Mouse (Mus musculus) thymus, adult 2 months (tissue): ENCODE measurements around the gene Prdm16. TPM values are rescaled to one million over a fixed set of nuclear protein-coding genes. Genes with fewer than 3 reads are reported as not detected.

ENCODE experiments used
- DNase-seq: peaks from one replicate; pipeline ENCODE4 v3.0.0; 2021
- H3K27ac ChIP-seq: fragments of 200-500 bp; 2 replicates; pipeline ENCODE4 v1.5.1; 2012; ENCODE audit warnings: low read length, control low read depth; ENCODE audit not compliant: control insufficient read depth, insufficient read depth
- H3K27me3 ChIP-seq: fragments of 200-500 bp; 2 replicates; pipeline ENCODE4 v1.6.1; 2012; ENCODE audit warnings: mild to moderate bottlenecking, low read length, moderate library complexity, mixed read lengths; ENCODE audit not compliant: control insufficient read depth, insufficient read depth
- H3K36me3 ChIP-seq: fragments of 200-500 bp; 2 replicates; pipeline ENCODE4 v1.6.1; 2012; ENCODE audit warnings: mild to moderate bottlenecking, low read length, moderate library complexity; ENCODE audit not compliant: control insufficient read depth, insufficient read depth
- H3K4me1 ChIP-seq: fragments of 200-500 bp; replicated peaks from 2 replicates; pipeline ENCODE4 v1.6.1; 2012; ENCODE audit warnings: low read length; ENCODE audit not compliant: control insufficient read depth, insufficient read depth
- H3K4me3 ChIP-seq: fragments of 200-500 bp; 2 replicates; pipeline ENCODE4 v1.5.1; 2012; ENCODE audit warnings: mild to moderate bottlenecking, low read length, control low read depth, moderate library complexity; ENCODE audit not compliant: control insufficient read depth, insufficient read depth
- CTCF ChIP-seq: fragments of 200-500 bp; IDR thresholded peaks from 2 replicates; pipeline ENCODE4 v1.5.1; 2012; ENCODE audit warnings: mild to moderate bottlenecking, control low read depth, low read length, moderate library complexity, borderline replicate concordance; ENCODE audit not compliant: control insufficient read depth, poor library complexity, insufficient read depth; ENCODE audit errors: extremely low read depth
- POLR2A ChIP-seq: fragments of 200-500 bp; IDR thresholded peaks from 2 replicates; pipeline ENCODE4 v1.6.1; 2012; ENCODE audit warnings: mild to moderate bottlenecking, low read length, control low read depth, moderate library complexity; ENCODE audit not compliant: control insufficient read depth, poor library complexity, insufficient read depth; ENCODE audit errors: extremely low read depth
- WGBS: fragments of 180-500 bp; shearing (Covaris S2); methylation state at CpG from one replicate; pipeline ENCODE4 v1.1.7; 2018; 5-methylcytosine and 5-hydroxymethylcytosine counted together
- polyA plus RNA-seq: library from polyadenylated mRNA; depleted of rRNA; stranded (reverse); fragments of >200 nt; gene quantifications from 2 replicates; pipeline ENCODE4 v1.2.3, GENCODE M21; 2012

Gene Prdm16
- polyA plus RNA-seq, 1 experiment: 4.5 TPM

GRCm38 (mm10) chr4:154673986-154674385, 37.3 kb upstream of the Prdm16 start:
- Histone ChIP-seq H3K4me3 (no peak overlapping the region), H3K27me3 (no peaks in the 10 kb centered on the region), H3K4me1 (no peaks in the 10 kb centered on the region), H3K27ac (no peak overlapping the region), H3K36me3 (no peaks in the 10 kb centered on the region)
- WGBS: 89% methylated on average over 4 of the region's 4 CpGs
- TF ChIP-seq POLR2A: no peak
- no peak for TF ChIP-seq CTCF
- DNase-seq: no peak

DNA sequence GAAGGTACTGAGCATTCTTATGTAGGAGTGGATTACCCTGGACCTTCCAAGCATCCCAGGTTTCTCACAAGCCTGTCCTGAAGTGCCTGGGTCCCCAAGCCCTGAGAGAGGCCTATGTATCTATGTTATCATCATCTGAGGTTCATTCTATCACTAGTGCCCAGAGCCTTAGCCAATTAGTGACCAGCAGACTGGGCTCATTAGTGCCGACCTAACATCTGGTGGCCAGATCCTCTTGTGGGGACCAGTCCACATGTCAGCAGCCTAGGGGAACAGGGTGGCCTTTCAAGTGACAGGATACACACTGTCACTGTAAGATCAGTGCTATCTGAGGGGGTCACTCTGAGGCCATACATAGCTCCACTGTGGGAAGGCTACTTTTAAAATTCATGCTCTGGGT, 35.4 kb upstream of the Prdm16 start:
- no peak overlapping the region for H3K27ac ChIP-seq
- no peaks in the 10 kb centered on the region for H3K27me3 ChIP-seq
- no peaks in the 10 kb centered on the region for H3K4me1 ChIP-seq
- TF ChIP-seq POLR2A (no peak), CTCF (no peak)
- DNase-seq: no peak
- H3K4me3 ChIP-seq: no peak overlapping the region
- no peaks in the 10 kb centered on the region for H3K36me3 ChIP-seq
- WGBS: 76% methylated on average over 1 of the region's 1 CpGs

GRCm38 (mm10) chr4:154671232-154671912, 34.7 kb upstream of the Prdm16 start:
- H3K4me3 ChIP-seq: no peak overlapping the region
- WGBS: 84% methylated on average over 8 of the region's 8 CpGs
- H3K36me3 ChIP-seq: no peaks in the 10 kb centered on the region
- no peaks in the 10 kb centered on the region for H3K27me3 ChIP-seq
- no peaks in the 10 kb centered on the region for H3K4me1 ChIP-seq
- no peak overlapping the region for H3K27ac ChIP-seq
- DNase-seq: no peak
- no peak for TF ChIP-seq CTCF
- TF ChIP-seq POLR2A: no peak

DNA sequence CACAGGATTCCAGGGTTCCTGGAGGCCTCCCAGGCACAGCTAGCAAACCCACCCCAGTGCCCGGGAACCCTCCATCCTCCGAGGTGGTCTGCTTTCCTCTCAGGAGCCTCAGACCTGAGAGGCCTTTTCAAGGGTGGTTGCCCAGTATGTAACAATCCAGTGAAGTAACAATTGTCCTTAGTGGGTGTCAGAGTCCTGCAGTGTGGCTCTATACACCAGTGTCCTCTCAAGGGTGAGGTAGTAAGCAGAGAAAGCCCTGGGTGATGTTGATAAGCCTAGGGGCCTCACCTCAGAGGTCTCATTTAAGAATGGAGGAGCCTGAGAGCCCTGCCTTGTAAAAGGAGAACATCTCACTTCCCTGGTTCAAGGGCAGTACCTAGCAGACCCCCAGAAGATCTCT, 31.1 kb upstream of the Prdm16 start, which contains the start of gene Actrt2:
TSS of gene Actrt2 (minus strand) at position 101 of the 400 bp plus-strand sequence.
- H3K27me3 ChIP-seq: no peaks in the 10 kb centered on the region

DNA sequence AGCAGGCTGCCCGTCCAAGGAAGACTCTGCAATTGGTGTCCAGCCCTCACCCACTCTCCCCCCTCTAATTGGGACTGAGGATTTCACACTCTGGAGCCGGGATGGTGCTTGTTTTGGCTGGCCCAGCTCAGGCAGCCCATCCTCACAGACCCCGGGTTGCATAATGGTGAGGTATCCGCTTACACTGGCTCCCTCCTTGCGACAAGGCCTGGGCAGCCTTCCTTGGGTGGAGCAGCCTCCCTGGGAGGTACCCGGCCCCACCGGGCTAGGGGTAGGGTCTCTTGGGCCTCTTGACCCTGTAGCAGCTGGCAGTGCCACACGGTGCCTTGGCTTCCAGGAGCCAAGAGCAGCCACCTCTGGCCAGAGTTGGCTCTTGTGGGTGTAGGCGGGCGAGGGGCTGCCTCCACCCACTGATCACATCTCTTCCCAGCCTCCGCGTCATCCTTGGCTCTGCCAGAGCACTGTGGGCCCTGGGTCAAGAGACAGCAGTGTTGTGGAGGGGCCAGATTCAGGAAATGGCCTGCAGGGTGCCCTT, 26.1 kb upstream of the Prdm16 start:
- H3K27me3 ChIP-seq: no peaks in the 10 kb centered on the region
- no peak overlapping the region for H3K4me3 ChIP-seq
- no peaks in the 10 kb centered on the region for H3K36me3 ChIP-seq
- H3K27ac ChIP-seq: no peak overlapping the region
- TF ChIP-seq CTCF: no peak
- no peak for TF ChIP-seq POLR2A
- 93% methylated on average over 12 of the region's 12 CpGs for WGBS
- no peaks in the 10 kb centered on the region for H3K4me1 ChIP-seq
- no peak for DNase-seq

More for the DNA sequence above, 31.1 kb upstream of the Prdm16 start, which contains the start of gene Actrt2:
- no peaks in the 10 kb centered on the region for H3K36me3 ChIP-seq
- DNase-seq: no peak
- no peak within 1 kb of the TSS for H3K4me3 ChIP-seq
- TF ChIP-seq CTCF: no peak
- TF ChIP-seq POLR2A: no peak
- no peak within 1 kb of the TSS for H3K27ac ChIP-seq
- WGBS: 86% methylated on average over 2 of the region's 2 CpGs
- H3K4me1 ChIP-seq: no peaks in the 10 kb centered on the region

DNA sequence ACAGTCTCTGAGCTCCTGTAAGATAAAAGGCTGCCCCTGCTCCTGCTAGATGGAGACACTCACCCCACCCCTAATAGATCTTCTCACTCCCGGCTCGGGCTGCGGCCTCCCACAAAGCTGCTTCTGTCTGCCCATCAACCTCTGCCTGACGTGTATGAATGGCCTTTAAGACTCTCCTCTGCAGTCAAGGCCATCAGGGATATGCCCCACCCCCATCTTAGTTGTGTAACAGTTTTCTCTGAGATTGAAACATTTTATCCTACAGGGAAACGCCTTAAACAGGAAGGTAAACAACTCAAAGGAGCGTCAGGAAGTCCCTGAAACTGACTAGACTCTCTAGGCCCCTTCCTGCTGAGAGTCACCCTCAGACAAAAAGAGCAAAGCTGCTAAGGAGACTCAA, 24.6 kb upstream of the Prdm16 start:
- TF ChIP-seq CTCF: no peak
- no peak for TF ChIP-seq POLR2A
- Histone ChIP-seq H3K4me3 (no peak overlapping the region), H3K27ac (no peak overlapping the region), H3K36me3 (no peaks in the 10 kb centered on the region), H3K27me3 (no peaks in the 10 kb centered on the region), H3K4me1 (no peaks in the 10 kb centered on the region)
- no peak for DNase-seq
- WGBS: 78% methylated on average over 6 of the region's 6 CpGs
